In the genomic region with DNA sequence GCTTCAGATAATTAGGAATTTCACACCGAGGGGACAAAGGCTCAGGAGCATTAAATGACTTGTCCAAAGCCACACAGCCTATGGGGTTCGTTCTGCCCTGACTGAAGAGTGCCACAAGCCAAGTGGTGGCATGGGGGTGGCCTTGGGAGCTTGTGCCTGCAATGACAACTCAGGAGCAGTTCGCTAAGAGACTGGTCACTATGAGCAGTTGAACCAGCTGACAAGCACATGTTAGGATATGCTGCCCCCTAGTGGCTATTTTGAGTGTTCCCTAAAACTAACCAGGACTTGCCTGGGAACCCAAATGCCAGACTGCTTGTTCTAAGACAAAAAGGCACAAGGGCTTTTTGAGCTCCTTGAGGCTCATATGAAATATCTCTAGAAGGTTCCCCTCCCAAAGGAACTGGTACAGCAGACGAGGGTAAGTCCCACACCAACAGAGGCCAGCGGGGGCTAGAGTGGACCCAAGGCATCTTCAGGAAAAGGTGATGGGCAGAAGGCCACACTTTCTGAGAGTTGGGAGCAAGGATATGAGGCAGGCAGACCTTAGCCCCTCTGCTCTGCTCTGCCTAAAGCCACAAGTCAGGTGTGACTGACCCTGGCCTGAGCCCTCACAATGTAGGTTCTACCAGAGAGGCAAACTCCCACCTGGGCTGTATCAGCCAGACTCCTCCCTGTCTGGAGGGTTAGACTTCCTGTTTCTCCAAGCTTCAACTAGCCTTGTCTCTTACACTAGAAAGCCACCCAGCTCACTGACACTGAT, we compare ENCODE assay signal across 8 mouse cellular contexts. TPM values are rescaled to one million over a fixed set of nuclear protein-coding genes. Genes with fewer than 3 reads are reported as not detected.
A peak's percentile ranks its signal among the peaks of the same experiment; 100 is the strongest.
DNase-seq lines count a peak whose midpoint lies in the region; ATAC-seq and TF ChIP-seq lines count a peak whose summit lies in the region.

No protein-coding gene starts in this region.

- intact Hi-C loops in left cerebral cortex, adult 2 months (cut with DNase I): loop anchor here (1.0 to 5.0 kb wide), 2 partner anchors 41 to 82 kb away; no protein-coding TSS in a partner anchor

- no peaks in the 10 kb centered on the region for H3K4me1 ChIP-seq in kidney, embryonic 15.5 days
- no peaks in the 10 kb centered on the region for H3K4me1 ChIP-seq in midbrain, embryonic 16.5 days (ENCODE audit: control insufficient read depth, insufficient read depth, low read length)
- no peaks in the 10 kb centered on the region for H3K4me1 ChIP-seq in stomach, postnatal 0 days (replicated peaks; ENCODE audit: control insufficient read depth, insufficient read depth)

- no peak for ATAC-seq in kidney, embryonic 15.5 days (replicated peaks; ENCODE audit: low FRiP score)
- peak; percentile 36; the same call in 1 of the 2 replicates for ATAC-seq in midbrain, embryonic 16.5 days
- ATAC-seq in stomach, postnatal 0 days (ENCODE audit: low FRiP score, low TSS enrichment): 0 out of 2 replicates have a peak, but pooled peaks have one; percentile 35

- no peaks in the 10 kb centered on the region for H3K36me3 ChIP-seq in kidney, embryonic 15.5 days
- no peaks in the 10 kb centered on the region for H3K36me3 ChIP-seq in midbrain, embryonic 16.5 days (ENCODE audit: control insufficient read depth, insufficient read depth, low read length)
- no peaks in the 10 kb centered on the region for H3K36me3 ChIP-seq in stomach, postnatal 0 days (ENCODE audit: control insufficient read depth, insufficient read depth, low read length)

- no peak overlapping the region for H3K4me3 ChIP-seq in kidney, embryonic 15.5 days (replicated peaks)
- no peak overlapping the region for H3K4me3 ChIP-seq in left cerebral cortex, adult 2 months
- no peak overlapping the region for H3K4me3 ChIP-seq in midbrain, embryonic 16.5 days (ENCODE audit: low read depth, low read length)
- H3K4me3 ChIP-seq in stomach, postnatal 0 days (ENCODE audit: low read depth, low read length): no peak overlapping the region

- no peak overlapping the region for H3K4me2 ChIP-seq in kidney, embryonic 15.5 days
- H3K4me2 ChIP-seq in midbrain, embryonic 16.5 days (ENCODE audit: low read length): no peak overlapping the region
- H3K4me2 ChIP-seq in stomach, postnatal 0 days (replicated peaks; ENCODE audit: low read depth): no peak overlapping the region

- H3K27ac ChIP-seq in kidney, embryonic 15.5 days: no peak overlapping the region
- H3K27ac ChIP-seq in left cerebral cortex, adult 2 months: no peak overlapping the region
- no peak overlapping the region for H3K27ac ChIP-seq in midbrain, embryonic 16.5 days (ENCODE audit: low read length)
- no peak overlapping the region for H3K27ac ChIP-seq in stomach, postnatal 0 days (replicated peaks)

- peak; percentile 90 for TF ChIP-seq CTCF in left cerebral cortex, adult 2 months (IDR thresholded peaks at IDR 0.05)
- peak; percentile 91 for TF ChIP-seq CTCF in stomach, postnatal 0 days (IDR thresholded peaks at IDR 0.05; ENCODE audit: low read depth)

- no peaks in the 10 kb centered on the region for H3K9me3 ChIP-seq in kidney, embryonic 15.5 days (replicated peaks)
- no peaks in the 10 kb centered on the region for H3K9me3 ChIP-seq in midbrain, embryonic 16.5 days (replicated peaks; ENCODE audit: control insufficient read depth, low read length, poor library complexity, severe bottlenecking)
- no peaks in the 10 kb centered on the region for H3K9me3 ChIP-seq in stomach, postnatal 0 days (ENCODE audit: control insufficient read depth, low read length)

- TF ChIP-seq EP300 in stomach, postnatal 0 days (optimal IDR thresholded peaks at IDR 0.05): no peak

- 32% methylated on average over 5 of the region's 5 CpGs for WGBS in kidney, embryonic 15.5 days
- WGBS in midbrain, embryonic 16.5 days: 33% methylated on average over 5 of the region's 5 CpGs
- WGBS in stomach, postnatal 0 days: 35% methylated on average over 5 of the region's 5 CpGs

- H3K27me3 ChIP-seq in kidney, embryonic 15.5 days: no peaks in the 10 kb centered on the region
- H3K27me3 ChIP-seq in midbrain, embryonic 16.5 days (ENCODE audit: control insufficient read depth, insufficient read depth, low read depth, low read length): no peaks in the 10 kb centered on the region
- no peaks in the 10 kb centered on the region for H3K27me3 ChIP-seq in stomach, postnatal 0 days (ENCODE audit: control insufficient read depth, insufficient read depth, low read length)

- DNase-seq in kidney, adult 11 months: peak; percentile 51
- DNase-seq in ZHBTc4 (ENCODE audit: low read depth, low spot score): peak; percentile 83
- peak; percentile 37 to 68 for DNase-seq in cerebellum, postnatal 36 days
- peak; percentile 34 to 43 for DNase-seq in heart, adult 9 months (ENCODE audit: low spot score in 2 of 2)
- DNase-seq in left cerebral cortex, adult 2 months (ENCODE audit: extremely low spot score in 1 of 2, low spot score in 2 of 2): peak; percentile 62 to 67
- DNase-seq in stomach, postnatal 0 days (ENCODE audit: low spot score): peak; percentile 53

- H3K9ac ChIP-seq in kidney, embryonic 15.5 days: no peak overlapping the region
- H3K9ac ChIP-seq in midbrain, embryonic 16.5 days (ENCODE audit: low read depth, low read length): no peak overlapping the region
- no peak overlapping the region for H3K9ac ChIP-seq in stomach, postnatal 0 days (ENCODE audit: low read length)

RNA-seq across cellular contexts. Expression of a gene that starts 11.7 kb away (rescaled TPM):
- polyA plus RNA-seq in kidney, embryonic 15.5 days (2015; fragmentation: Nextera tagmentation; extraction: Ambion mirVana): 15.9 and 16.0 TPM in 2 replicates
- total RNA-seq in left cerebral cortex, adult 2 months (2021): 100 to 1,000 TPM in 1 of 2 experiments, 10 to 100 TPM in 1; 91.0 to 101 TPM
- 12.8 and 14.4 TPM in 2 replicates for polyA plus RNA-seq in midbrain, embryonic 16.5 days (2015; fragmentation: Nextera tagmentation; extraction: Ambion mirVana)
- 19.0 and 19.1 TPM in 2 replicates for polyA plus RNA-seq in stomach, postnatal 0 days (2015; fragmentation: Nextera tagmentation; extraction: Ambion mirVana)

RNA-seq across cellular contexts. Expression of a gene that starts 18.9 kb away (rescaled TPM):
- polyA plus RNA-seq in kidney, embryonic 15.5 days (2015; fragmentation: Nextera tagmentation; extraction: Ambion mirVana): not detected in 2 replicates
- total RNA-seq in left cerebral cortex, adult 2 months (2021): 1 to 10 TPM; 1.3 to 1.4 TPM
- 2.6 and 2.8 TPM in 2 replicates for polyA plus RNA-seq in midbrain, embryonic 16.5 days (2015; fragmentation: Nextera tagmentation; extraction: Ambion mirVana)
- polyA plus RNA-seq in stomach, postnatal 0 days (2015; fragmentation: Nextera tagmentation; extraction: Ambion mirVana): 0.12 and 0.15 TPM in 2 replicates

RNA-seq across cellular contexts. Expression of a gene that starts 39.7 kb away (rescaled TPM):
- 1.3 and 2.2 TPM in 2 replicates for polyA plus RNA-seq in kidney, embryonic 15.5 days (2015; fragmentation: Nextera tagmentation; extraction: Ambion mirVana)
- 10 to 100 TPM; 37.7 to 45.2 TPM for total RNA-seq in left cerebral cortex, adult 2 months (2021)
- polyA plus RNA-seq in midbrain, embryonic 16.5 days (2015; fragmentation: Nextera tagmentation; extraction: Ambion mirVana): 4.2 and 4.8 TPM in 2 replicates
- 0.95 and 1.5 TPM in 2 replicates for polyA plus RNA-seq in stomach, postnatal 0 days (2015; fragmentation: Nextera tagmentation; extraction: Ambion mirVana)

RNA-seq across cellular contexts. Expression of a gene that starts 51.5 kb away (rescaled TPM):
- 27.4 and 28.2 TPM in 2 replicates for polyA plus RNA-seq in kidney, embryonic 15.5 days (2015; fragmentation: Nextera tagmentation; extraction: Ambion mirVana)
- total RNA-seq in left cerebral cortex, adult 2 months (2021): 10 to 100 TPM; 32.1 to 32.6 TPM
- polyA plus RNA-seq in midbrain, embryonic 16.5 days (2015; fragmentation: Nextera tagmentation; extraction: Ambion mirVana): 52.0 and 53.6 TPM in 2 replicates
- polyA plus RNA-seq in stomach, postnatal 0 days (2015; fragmentation: Nextera tagmentation; extraction: Ambion mirVana): 19.6 and 23.2 TPM in 2 replicates

RNA-seq across cellular contexts. Expression of a gene that starts 52.2 kb away (rescaled TPM):
- polyA plus RNA-seq in kidney, embryonic 15.5 days (2015; fragmentation: Nextera tagmentation; extraction: Ambion mirVana): not detected in 2 replicates
- total RNA-seq in left cerebral cortex, adult 2 months (2021): not detected
- polyA plus RNA-seq in midbrain, embryonic 16.5 days (2015; fragmentation: Nextera tagmentation; extraction: Ambion mirVana): not detected in 2 replicates
- 2.5 and 3.8 TPM in 2 replicates for polyA plus RNA-seq in stomach, postnatal 0 days (2015; fragmentation: Nextera tagmentation; extraction: Ambion mirVana)
